Mouse (Mus musculus): ENCODE data around the gene Zcchc7. TPM values are rescaled to one million over a fixed set of nuclear protein-coding genes. Genes with fewer than 3 reads are reported as not detected.

Zcchc7 gene
- polyA plus RNA-seq, 1 experiment from 2014 or later = 36.5 TPM

DNA sequence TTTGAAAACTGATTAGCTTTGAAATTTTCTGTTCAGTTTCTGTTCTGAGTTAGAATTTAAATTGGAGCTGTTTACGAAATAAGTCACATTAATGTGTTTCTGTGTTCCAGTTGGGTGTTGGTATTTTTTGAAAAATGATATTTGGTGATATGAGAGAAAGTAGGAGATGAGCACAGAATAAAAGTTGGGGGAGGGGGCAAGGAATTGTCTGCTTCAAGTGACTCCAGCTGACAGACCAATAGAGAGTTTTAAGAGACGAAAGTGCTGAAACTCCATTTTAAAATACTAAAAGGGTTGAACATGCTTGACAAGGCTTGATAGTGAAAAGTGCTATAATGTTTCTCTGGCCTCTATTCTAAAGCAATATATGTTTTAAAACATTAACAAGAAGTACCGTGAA lies 21.4 kb downstream of the Zcchc7 start:
- H3K27me3 ChIP-seq = no peaks in the 10 kb centered on the region
- no peaks in the 10 kb centered on the region for H3K36me3 ChIP-seq
- no peak overlapping the region for H3K4me3 ChIP-seq
- H3K4me2 ChIP-seq = no peak overlapping the region
- 85% methylated on average over 3 of the region's 3 CpGs for WGBS
- H3K27ac ChIP-seq (replicated peaks) = no peak overlapping the region
- no peaks in the 10 kb centered on the region for H3K4me1 ChIP-seq (replicated peaks)
- no peak for ATAC-seq (ENCODE audit: low read depth)
- no peaks in the 10 kb centered on the region for H3K9me3 ChIP-seq
- no peak overlapping the region for H3K9ac ChIP-seq

DNA sequence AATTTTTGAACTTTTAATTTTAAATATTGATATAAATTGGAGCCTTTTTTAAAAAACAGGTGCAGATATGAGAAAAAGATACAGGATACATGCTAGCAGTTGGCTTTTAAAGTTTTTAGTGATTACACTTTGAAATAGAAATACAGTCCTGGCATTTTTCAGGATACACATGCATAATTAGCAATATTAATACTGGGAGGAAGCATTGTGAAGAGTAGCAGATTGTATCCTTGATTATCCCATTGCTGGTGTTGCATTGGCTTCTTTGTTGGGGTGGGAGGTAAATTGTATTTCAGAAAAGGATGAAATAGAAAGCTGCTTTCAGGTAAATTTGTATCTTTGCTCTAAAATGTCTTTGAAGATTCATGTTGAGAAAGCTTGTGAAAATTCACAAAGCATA lies 22.0 kb downstream of the Zcchc7 start:
- ATAC-seq (ENCODE audit: low read depth) = no peak
- no peaks in the 10 kb centered on the region for H3K9me3 ChIP-seq
- H3K27me3 ChIP-seq = no peaks in the 10 kb centered on the region
- no peak overlapping the region for H3K27ac ChIP-seq (replicated peaks)
- no peak overlapping the region for H3K4me2 ChIP-seq
- H3K9ac ChIP-seq = no peak overlapping the region
- H3K4me1 ChIP-seq (replicated peaks) = no peaks in the 10 kb centered on the region
- H3K4me3 ChIP-seq = no peak overlapping the region
- no peaks in the 10 kb centered on the region for H3K36me3 ChIP-seq

DNA sequence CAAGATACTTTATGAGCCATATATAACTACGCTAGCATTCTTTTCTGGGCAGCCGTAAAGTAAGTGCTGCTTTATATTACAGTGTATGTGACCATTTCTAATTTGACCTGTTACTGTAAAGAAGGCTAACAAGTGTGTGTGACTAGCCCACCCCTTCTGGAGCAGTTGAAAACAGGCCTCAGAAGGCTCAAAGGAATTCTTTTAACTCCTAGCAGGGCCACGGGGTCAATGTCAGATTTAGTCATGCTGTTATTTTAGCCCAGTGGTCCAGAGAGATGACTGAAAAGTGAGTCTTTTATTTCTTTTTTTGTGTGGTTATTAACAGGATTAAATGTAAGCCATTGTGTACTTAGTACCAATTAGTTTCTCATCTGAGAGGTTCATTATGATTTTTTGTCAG lies 22.6 kb downstream of the Zcchc7 start:
- Histone ChIP-seq H3K4me2 (no peak overlapping the region), H3K27ac (replicated peaks) (no peak overlapping the region), H3K9ac (no peak overlapping the region), H3K4me3 (no peak overlapping the region), H3K9me3 (no peaks in the 10 kb centered on the region), H3K36me3 (no peaks in the 10 kb centered on the region), H3K27me3 (no peaks in the 10 kb centered on the region), H3K4me1 (replicated peaks) (peaks cover under 1% of the 10 kb centered on the region; the same call in 1 of the 2 replicates)
- 42% methylated on average over 3 of the region's 3 CpGs for WGBS
- ATAC-seq (ENCODE audit: low read depth) = no peak

DNA sequence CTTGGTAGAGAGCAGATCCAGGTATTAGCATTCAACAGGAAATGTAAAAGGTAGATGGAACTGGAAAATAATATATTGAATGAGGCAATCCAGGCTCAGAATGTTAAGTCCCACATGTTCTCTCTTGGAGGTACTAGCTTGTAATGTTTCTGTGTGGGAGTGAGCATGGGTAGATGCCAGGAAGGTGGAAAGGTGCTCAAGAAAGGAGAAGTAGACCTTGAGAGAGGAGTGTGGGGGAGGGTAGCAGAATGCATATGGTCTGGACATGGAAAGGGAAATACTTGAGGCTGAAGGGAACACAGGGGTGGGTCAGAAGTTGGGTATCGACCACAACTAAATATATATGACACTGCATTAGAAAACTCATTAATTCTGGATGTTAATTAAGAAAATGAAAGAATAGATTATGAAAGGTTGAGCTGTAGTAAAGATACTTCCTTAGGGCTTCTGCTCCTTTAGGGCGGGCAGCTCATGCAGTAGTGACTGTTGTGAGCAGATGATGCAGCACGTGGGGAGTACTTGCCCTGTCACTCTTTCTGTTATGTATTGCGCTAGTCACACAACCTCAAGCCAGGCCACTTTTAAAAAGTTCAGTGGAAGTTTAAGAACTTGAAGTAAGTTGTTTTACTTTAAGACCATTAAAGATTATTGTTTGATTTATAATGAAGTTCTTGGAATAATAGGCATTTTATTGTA lies 24.9 kb downstream of the Zcchc7 start:
- ATAC-seq (ENCODE audit: low read depth) = no peak
- no peaks in the 10 kb centered on the region for H3K36me3 ChIP-seq
- no peak overlapping the region for H3K4me2 ChIP-seq
- H3K9me3 ChIP-seq = no peaks in the 10 kb centered on the region
- H3K4me3 ChIP-seq = no peak overlapping the region
- 55% methylated on average over 4 of the region's 4 CpGs for WGBS
- H3K27me3 ChIP-seq = no peaks in the 10 kb centered on the region
- no peak overlapping the region for H3K27ac ChIP-seq (replicated peaks)
- H3K4me1 ChIP-seq (replicated peaks) = peaks cover 4% of the 10 kb centered on the region; the same call in 1 of the 2 replicates
- no peak overlapping the region for H3K9ac ChIP-seq

DNA sequence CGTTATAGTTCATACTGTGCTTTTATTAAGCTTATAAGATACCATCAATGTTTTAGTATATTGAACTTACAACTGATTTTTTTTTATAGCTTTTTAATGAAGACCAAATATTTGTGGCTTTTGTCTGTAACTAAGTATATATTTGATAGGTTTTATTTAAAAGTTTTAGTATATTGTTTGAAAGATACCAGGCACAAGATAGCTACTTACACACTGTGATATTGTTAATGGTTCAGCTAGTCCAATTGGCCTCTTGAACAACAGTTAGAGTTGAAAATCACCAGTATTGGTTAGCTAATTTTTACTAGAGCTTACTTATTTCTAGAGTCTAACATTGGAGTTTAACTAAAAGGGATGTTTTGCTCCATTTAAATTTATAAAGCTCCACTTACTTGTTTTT lies 25.8 kb downstream of the Zcchc7 start:
- H3K27ac ChIP-seq (replicated peaks) = no peak overlapping the region
- H3K9ac ChIP-seq = no peak overlapping the region
- peaks cover 4% of the 10 kb centered on the region; the same call in 1 of the 2 replicates for H3K4me1 ChIP-seq (replicated peaks)
- H3K4me2 ChIP-seq = no peak overlapping the region
- no peaks in the 10 kb centered on the region for H3K9me3 ChIP-seq
- H3K27me3 ChIP-seq = no peaks in the 10 kb centered on the region
- no peak overlapping the region for H3K4me3 ChIP-seq
- no peak for ATAC-seq (ENCODE audit: low read depth)
- 80% methylated on average over 1 of the region's 1 CpGs for WGBS
- no peaks in the 10 kb centered on the region for H3K36me3 ChIP-seq

DNA sequence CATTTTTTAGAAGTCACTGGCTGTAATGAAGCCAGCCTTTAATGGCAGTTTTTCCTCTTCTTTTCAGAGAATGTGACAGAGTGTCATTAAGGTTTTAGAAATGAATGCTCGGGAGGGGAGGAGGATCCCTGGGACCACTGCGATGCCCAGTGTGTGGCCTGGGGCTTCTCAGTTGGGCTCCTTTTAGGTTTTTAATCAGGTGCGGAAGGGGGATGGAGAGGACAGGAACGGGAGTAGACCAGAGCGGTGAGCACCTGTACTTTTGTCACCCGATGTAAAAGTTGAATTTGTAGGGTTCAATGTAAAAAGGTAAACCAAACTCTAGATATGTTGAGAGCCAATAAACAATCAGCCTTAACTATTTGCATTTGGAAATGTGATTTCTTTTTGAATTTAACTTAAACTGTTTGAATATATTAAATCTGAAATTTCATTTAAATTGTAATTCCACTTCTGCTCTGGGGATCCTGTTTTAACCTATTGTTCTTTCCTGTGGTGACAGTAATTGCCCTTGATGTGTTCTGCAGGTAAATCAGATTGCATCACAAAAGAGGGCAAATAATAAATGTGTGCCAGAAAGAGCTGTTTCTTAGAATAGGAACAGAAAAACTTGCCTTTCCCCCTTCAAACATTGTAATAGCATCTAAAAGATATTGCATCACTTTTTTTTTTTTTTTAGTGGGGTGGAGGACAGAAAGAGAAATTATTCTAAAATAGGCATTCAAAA lies 28.1 kb downstream of the Zcchc7 start:
- H3K4me2 ChIP-seq = no peak overlapping the region

DNA sequence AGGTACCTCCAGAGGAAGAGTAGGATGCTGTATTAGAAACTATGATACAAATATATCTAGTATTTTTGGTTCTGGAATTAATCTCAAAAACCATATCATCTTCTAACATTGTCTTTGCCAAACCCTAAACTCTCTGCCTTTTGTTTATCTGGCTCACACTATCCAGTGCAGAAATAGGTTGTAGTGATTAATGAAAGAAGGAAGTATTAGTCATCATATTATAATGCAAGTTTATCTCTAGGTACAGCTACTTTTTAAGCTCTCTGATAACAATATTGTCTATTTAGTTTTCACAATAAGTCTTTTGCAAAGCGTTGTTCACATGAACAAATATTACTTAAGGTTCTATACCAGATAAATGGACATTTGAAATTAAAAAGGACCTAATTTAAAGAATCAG lies 57.2 kb downstream of the Zcchc7 start:
- Histone ChIP-seq H3K4me3 (no peak overlapping the region), H3K36me3 (no peaks in the 10 kb centered on the region), H3K4me2 (no peak overlapping the region), H3K9ac (no peak overlapping the region), H3K27ac (replicated peaks) (no peak overlapping the region), H3K4me1 (replicated peaks) (no peaks in the 10 kb centered on the region), H3K9me3 (no peaks in the 10 kb centered on the region), H3K27me3 (no peaks in the 10 kb centered on the region)
- ATAC-seq (ENCODE audit: low read depth) = no peak
- WGBS = 89% methylated on average over 1 of the region's 1 CpGs

More for the DNA sequence above, 28.1 kb downstream of the Zcchc7 start:
- ATAC-seq (ENCODE audit: low read depth) = no peak
- Histone ChIP-seq H3K27ac (replicated peaks) (no peak overlapping the region), H3K9ac (no peak overlapping the region), H3K4me1 (replicated peaks) (peaks cover 4% of the 10 kb centered on the region; the same call in 1 of the 2 replicates), H3K4me3 (no peak overlapping the region), H3K27me3 (no peaks in the 10 kb centered on the region), H3K9me3 (no peaks in the 10 kb centered on the region), H3K36me3 (no peaks in the 10 kb centered on the region)
- WGBS = 16% methylated on average over 6 of the region's 6 CpGs

DNA sequence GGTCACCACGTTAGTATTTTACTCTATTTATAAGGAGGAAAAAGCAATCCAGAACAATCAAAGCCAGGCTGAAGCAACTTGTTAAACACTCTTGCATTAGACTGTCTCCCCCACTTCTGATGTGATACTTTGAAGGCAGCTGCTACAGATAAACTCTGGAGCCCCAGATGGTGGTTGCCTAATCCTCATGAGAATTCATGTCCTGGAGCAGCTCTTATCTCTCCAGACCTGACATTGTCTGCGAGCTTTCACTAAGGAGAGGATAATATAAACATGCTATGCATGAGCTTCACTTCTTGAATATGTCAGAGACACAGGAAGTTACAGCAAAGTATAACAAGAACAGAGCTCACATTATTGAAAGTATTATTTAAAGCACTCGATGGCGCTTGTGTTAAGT lies 58.1 kb downstream of the Zcchc7 start:
- Histone ChIP-seq H3K4me2 (no peak overlapping the region), H3K9me3 (no peaks in the 10 kb centered on the region), H3K4me3 (no peak overlapping the region), H3K36me3 (no peaks in the 10 kb centered on the region), H3K4me1 (replicated peaks) (no peaks in the 10 kb centered on the region), H3K9ac (no peak overlapping the region), H3K27me3 (no peaks in the 10 kb centered on the region), H3K27ac (replicated peaks) (no peak overlapping the region)
- ATAC-seq (ENCODE audit: low read depth) = no peak
- WGBS = 69% methylated on average over 4 of the region's 4 CpGs

DNA sequence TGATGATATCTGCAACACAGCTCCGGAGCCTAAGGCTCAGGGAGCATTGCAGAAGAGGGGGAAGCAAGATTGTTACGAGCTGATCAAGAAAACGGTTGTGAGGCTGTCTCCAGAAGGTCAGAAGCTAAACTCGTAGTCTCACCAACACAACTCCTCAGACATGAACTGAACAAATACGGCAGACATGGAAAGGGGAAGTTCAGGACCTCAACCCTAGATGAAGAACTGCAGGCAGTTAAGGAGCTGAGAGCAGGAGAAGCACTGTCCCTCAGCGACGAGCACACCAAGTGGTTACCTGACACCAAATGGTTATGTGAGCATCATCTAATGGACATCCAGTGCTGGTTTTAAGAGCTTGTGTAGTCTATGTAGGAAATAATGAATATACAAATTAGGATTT lies 60.9 kb downstream of the Zcchc7 start:
- Histone ChIP-seq H3K4me3 (no peak overlapping the region), H3K36me3 (no peaks in the 10 kb centered on the region), H3K9me3 (no peaks in the 10 kb centered on the region), H3K27ac (replicated peaks) (no peak overlapping the region), H3K4me2 (no peak overlapping the region), H3K4me1 (replicated peaks) (no peaks in the 10 kb centered on the region), H3K9ac (no peak overlapping the region), H3K27me3 (no peaks in the 10 kb centered on the region)
- no peak for ATAC-seq (ENCODE audit: low read depth)
- WGBS = 84% methylated on average over 7 of the region's 7 CpGs

DNA sequence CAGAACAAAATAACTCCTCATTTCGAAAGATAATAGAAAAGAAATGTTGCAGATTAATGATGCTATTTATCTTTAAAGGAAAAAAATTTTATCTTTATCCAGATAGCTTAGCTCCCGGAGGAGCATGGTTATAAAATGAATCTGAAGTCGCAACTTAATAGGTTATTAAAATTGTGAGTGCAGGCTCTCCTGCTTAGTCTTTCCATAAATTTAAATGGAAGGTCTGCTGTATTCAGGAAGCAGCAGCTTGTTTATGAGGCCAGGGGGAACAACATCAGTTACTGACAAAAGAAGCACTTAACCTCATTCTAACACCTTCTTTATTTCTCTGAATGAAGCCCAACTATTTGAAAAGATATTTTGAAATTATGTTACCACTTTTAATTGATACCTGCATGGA lies 74.9 kb downstream of the Zcchc7 start:
- no peak overlapping the region for H3K9ac ChIP-seq
- peak; percentile 72; the same call in 1 of the 2 replicates for ATAC-seq (ENCODE audit: low read depth)
- no peaks in the 10 kb centered on the region for H3K9me3 ChIP-seq
- no peak overlapping the region for H3K27ac ChIP-seq (replicated peaks)
- 39% methylated on average over 3 of the region's 3 CpGs for WGBS
- H3K27me3 ChIP-seq = no peaks in the 10 kb centered on the region
- no peak overlapping the region for H3K4me2 ChIP-seq
- no peaks in the 10 kb centered on the region for H3K36me3 ChIP-seq
- H3K4me3 ChIP-seq = no peak overlapping the region
- H3K4me1 ChIP-seq (replicated peaks) = no peaks in the 10 kb centered on the region

DNA sequence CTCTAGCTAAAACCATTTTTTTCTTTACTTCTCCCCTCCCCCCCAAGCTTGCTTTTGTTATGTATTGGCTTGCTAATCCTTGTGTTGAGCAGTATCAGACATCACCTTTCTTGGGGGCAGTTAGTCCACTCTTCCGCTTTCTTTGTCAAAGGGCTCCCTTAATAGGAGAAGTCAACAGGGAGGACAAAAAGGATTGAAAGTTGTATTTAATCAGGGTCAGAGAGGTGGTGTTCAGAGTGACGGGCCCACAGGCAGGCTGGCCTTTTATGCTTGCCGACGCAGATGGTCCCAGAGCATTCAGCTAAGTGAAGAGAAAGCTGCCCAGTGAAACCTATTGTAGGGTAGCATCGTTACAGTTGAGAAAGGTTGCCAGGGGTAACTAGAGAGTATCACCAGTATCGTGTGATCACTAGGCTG lies 96.2 kb downstream of the Zcchc7 start:
- Histone ChIP-seq H3K9me3 (no peaks in the 10 kb centered on the region), H3K9ac (no peak overlapping the region), H3K27ac (replicated peaks) (0 out of 2 replicates have a peak overlapping the region, but pooled peaks have one; percentile 2), H3K4me2 (no peak overlapping the region), H3K27me3 (no peaks in the 10 kb centered on the region), H3K4me1 (replicated peaks) (0 out of 2 replicates have a peak, but pooled peaks cover 5% of the 10 kb centered on the region), H3K36me3 (no peaks in the 10 kb centered on the region), H3K4me3 (no peak overlapping the region)
- peak; percentile 94 for ATAC-seq (ENCODE audit: low read depth)
- 10% methylated on average over 6 of the region's 6 CpGs for WGBS

DNA sequence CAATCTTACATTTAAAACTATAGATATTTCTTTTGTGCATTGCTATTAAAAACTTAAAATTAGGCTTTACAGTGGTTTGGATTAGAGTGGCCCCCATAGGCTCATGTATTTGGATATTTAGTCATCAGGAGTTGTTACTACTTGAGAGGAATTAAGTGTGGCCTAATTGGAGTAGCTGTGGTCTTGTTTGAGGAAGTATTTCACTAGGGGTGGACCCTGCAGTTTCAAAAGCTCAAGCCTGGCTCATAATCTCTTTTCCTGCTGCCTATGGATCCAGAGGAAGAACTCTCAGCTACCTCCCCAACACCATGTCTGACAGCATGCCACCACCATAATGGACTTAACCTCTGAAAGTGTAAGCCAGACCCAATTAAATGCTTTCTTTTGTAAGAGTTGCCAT lies 115.9 kb downstream of the Zcchc7 start:
- no peak for ATAC-seq (ENCODE audit: low read depth)
- Histone ChIP-seq H3K9ac (no peak overlapping the region), H3K9me3 (no peaks in the 10 kb centered on the region), H3K36me3 (no peaks in the 10 kb centered on the region), H3K4me1 (replicated peaks) (no peaks in the 10 kb centered on the region), H3K4me3 (no peak overlapping the region), H3K27me3 (no peaks in the 10 kb centered on the region), H3K4me2 (no peak overlapping the region), H3K27ac (replicated peaks) (no peak overlapping the region)

DNA sequence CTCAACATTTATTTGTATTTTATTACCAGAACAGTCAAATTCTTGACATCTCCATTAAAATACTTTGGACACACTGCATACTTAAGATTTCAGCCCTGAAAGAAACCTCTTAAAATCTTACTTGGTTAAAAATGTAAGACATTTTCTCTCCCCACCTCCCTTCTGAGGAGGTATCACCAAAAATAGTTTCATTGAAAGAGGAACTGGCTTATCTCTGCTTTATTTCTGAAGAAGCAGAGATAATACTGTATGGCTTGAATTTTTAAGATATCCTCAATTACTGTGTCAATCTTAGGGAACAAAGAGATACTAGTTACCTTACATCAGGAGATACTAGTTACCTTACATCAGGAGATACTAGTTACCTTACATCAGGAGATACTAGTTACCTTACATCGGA lies 116.4 kb downstream of the Zcchc7 start:
- no peak overlapping the region for H3K27ac ChIP-seq (replicated peaks)
- no peaks in the 10 kb centered on the region for H3K9me3 ChIP-seq
- no peaks in the 10 kb centered on the region for H3K4me1 ChIP-seq (replicated peaks)
- no peak overlapping the region for H3K9ac ChIP-seq
- no peaks in the 10 kb centered on the region for H3K27me3 ChIP-seq
- H3K4me2 ChIP-seq = no peak overlapping the region
- H3K36me3 ChIP-seq = no peaks in the 10 kb centered on the region
- H3K4me3 ChIP-seq = no peak overlapping the region
- ATAC-seq (ENCODE audit: low read depth) = no peak
- WGBS = 93% methylated on average over 1 of the region's 1 CpGs

Measured in neural tube, embryonic 13.5 days (tissue).